Mouse (Mus musculus) midbrain, embryonic 15.5 days (tissue): ENCODE measurements around the gene C2cd6. TPM values are rescaled to one million over a fixed set of nuclear protein-coding genes. Genes with fewer than 3 reads are reported as not detected.

Experiments
- ATAC-seq: fragments of 200-750 bp; cut with Nextera tagmentation; replicated peaks from 2 replicates; pipeline ENCODE4 v1.8.0; 2017; ENCODE audit warnings: moderate TSS enrichment
- H3K27ac ChIP-seq: fragments of 300-500 bp; sonication (generic); 2 replicates; pipeline ENCODE4 v1.5.1; 2015; ENCODE audit warnings: mild to moderate bottlenecking, inconsistent platforms
- H3K27me3 ChIP-seq: fragments of 300-500 bp; sonication (generic); replicated peaks from 2 replicates; pipeline ENCODE4 v1.6.1; 2015; ENCODE audit warnings: inconsistent platforms
- H3K36me3 ChIP-seq: fragments of 300-500 bp; sonication (generic); replicated peaks from 2 replicates; pipeline ENCODE4 v1.6.1; 2015; ENCODE audit warnings: inconsistent platforms
- H3K4me1 ChIP-seq: fragments of 300-500 bp; sonication (generic); 2 replicates; pipeline ENCODE4 v1.6.1; 2015; ENCODE audit warnings: inconsistent platforms
- H3K4me2 ChIP-seq: fragments of 300-500 bp; sonication (generic); 2 replicates; pipeline ENCODE4 v1.6.1; 2015; ENCODE audit warnings: inconsistent platforms, mild to moderate bottlenecking, moderate library complexity
- H3K4me3 ChIP-seq: fragments of 300-500 bp; sonication (generic); 2 replicates; pipeline ENCODE4 v1.5.1; 2015; ENCODE audit warnings: mild to moderate bottlenecking, inconsistent platforms
- H3K9ac ChIP-seq: fragments of 300-500 bp; sonication (generic); 2 replicates; pipeline ENCODE4 v1.6.1; 2015; ENCODE audit warnings: mild to moderate bottlenecking, inconsistent platforms
- H3K9me3 ChIP-seq: fragments of 300-500 bp; sonication (generic); 2 replicates; pipeline ENCODE4 v1.6.1; 2016; ENCODE audit warnings: inconsistent platforms
- WGBS: fragments of 180-500 bp; shearing (Covaris S2); methylation state at CpG from one replicate; pipeline ENCODE4 v1.1.7; 2015; ENCODE audit warnings: mixed read lengths; 5-methylcytosine and 5-hydroxymethylcytosine counted together
- polyA plus RNA-seq: library from polyadenylated mRNA; unstranded; fragments of >200 nt; fragmentation: Nextera tagmentation; extraction: Ambion mirVana; gene quantifications from 2 replicates; pipeline ENCODE4 v1.2.1, GENCODE M21; 2015

C2cd6 gene
- 0.17 TPM in 1 of 2 replicates, not detected in the other for polyA plus RNA-seq

DNA sequence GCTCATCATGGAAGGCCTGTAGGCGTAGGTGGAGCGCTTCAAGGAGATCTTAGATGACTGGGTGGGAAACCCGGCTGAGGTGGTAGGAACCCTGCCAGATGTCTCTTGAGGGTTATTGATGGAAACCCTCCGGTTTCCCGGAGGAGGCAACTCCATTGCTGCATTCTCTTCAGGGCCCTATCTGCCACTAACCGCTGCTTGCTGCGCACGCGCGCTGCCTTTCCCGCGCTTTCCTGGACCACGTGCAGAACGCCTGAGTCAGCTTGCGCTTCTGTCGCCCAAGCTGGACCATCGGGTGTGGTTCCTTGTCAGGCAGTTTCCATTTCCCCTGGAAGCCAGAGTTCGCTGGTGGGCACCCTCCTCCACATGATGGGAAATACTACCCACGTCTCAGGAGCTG is at the start of gene C2cd6:
Gene C2cd6 (minus strand): TSS at position 196 of the 400 bp plus-strand sequence.
- H3K36me3 ChIP-seq = 0 out of 2 replicates have a peak, but pooled peaks cover 5% of the 10 kb centered on the region
- no peak for ATAC-seq
- 95% methylated on average over 19 of the region's 19 CpGs for WGBS

DNA sequence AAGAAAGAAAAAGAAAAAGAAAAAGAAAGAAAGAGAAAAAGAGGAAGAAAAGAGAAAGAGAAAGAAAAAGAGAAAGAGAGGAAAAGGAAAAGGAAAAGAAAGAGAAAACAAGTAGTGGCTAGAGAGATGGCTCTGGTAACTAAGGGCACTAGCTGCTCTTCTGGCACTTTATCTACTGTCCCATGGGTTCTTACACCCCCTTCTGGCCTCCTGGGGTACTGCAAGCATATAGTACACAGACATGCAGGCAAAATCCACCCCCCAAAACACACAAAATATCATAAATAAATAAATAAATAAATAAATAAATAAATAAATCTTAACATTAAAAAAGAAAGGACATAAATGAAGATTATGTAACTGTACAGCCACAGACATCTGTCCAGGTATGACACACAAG is 48.1 kb upstream of the C2cd6 start:
- no peak for ATAC-seq
- no peaks in the 10 kb centered on the region for H3K4me1 ChIP-seq
- no peak overlapping the region for H3K4me2 ChIP-seq
- H3K9me3 ChIP-seq = no peaks in the 10 kb centered on the region
- H3K9ac ChIP-seq = no peak overlapping the region
- no peaks in the 10 kb centered on the region for H3K27me3 ChIP-seq
- no peaks in the 10 kb centered on the region for H3K36me3 ChIP-seq
- no peak overlapping the region for H3K4me3 ChIP-seq
- H3K27ac ChIP-seq = no peak overlapping the region

More for the DNA sequence above, at the start of gene C2cd6:
- Histone ChIP-seq H3K9me3 (no peaks in the 10 kb centered on the region), H3K9ac (no peak within 1 kb of the TSS), H3K27ac (no peak within 1 kb of the TSS), H3K4me1 (no peaks in the 10 kb centered on the region), H3K27me3 (no peaks in the 10 kb centered on the region), H3K4me3 (no peak within 1 kb of the TSS), H3K4me2 (no peak within 1 kb of the TSS)

DNA sequence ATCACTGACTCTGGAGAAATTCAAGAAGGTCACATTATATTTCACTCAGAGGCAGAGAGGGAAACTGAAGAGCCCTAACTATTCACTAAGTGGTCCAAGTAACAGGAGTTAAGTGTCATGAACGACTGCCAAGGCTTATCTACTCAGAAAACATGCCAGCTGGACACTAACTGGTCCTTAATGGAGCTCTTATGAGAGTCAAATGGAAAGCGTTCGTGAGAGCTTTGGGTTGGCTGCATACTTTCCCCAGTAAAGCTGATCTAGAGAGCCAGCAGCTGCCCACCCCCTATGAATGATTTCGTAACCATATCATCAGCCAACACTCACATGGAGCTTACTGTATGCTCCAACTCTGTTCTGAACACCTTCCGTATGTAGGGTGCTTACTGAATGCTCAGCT is 39.7 kb upstream of the C2cd6 start:
- Histone ChIP-seq H3K9me3 (no peaks in the 10 kb centered on the region), H3K4me1 (no peaks in the 10 kb centered on the region), H3K4me3 (no peak overlapping the region), H3K36me3 (no peaks in the 10 kb centered on the region), H3K27me3 (no peaks in the 10 kb centered on the region), H3K4me2 (no peak overlapping the region), H3K27ac (no peak overlapping the region), H3K9ac (no peak overlapping the region)
- 80% methylated on average over 5 of the region's 5 CpGs for WGBS
- no peak for ATAC-seq

DNA sequence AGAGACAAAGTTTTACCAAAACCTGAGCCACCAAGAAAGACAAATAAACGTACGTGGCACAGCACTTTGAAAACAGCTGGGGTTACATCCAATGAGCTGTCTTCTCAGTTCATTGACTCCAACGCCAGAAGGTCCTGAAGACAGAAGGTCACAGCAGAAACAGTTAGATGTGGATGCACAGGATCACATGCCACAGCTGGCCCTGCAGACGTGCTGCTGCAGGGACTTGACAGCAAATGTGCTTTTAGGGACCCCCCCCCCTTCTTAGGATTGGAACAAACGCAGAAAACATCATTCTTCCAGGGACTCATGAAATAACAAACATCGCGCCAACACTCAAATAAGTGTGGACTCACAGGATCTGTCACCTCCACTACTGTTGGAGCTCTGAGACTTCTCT is 34.2 kb upstream of the C2cd6 start:
- ATAC-seq = no peak
- Histone ChIP-seq H3K9me3 (no peaks in the 10 kb centered on the region), H3K4me3 (no peak overlapping the region), H3K4me1 (no peaks in the 10 kb centered on the region), H3K27me3 (no peaks in the 10 kb centered on the region), H3K4me2 (no peak overlapping the region), H3K27ac (no peak overlapping the region), H3K9ac (no peak overlapping the region), H3K36me3 (no peaks in the 10 kb centered on the region)
- 80% methylated on average over 7 of the region's 7 CpGs for WGBS

DNA sequence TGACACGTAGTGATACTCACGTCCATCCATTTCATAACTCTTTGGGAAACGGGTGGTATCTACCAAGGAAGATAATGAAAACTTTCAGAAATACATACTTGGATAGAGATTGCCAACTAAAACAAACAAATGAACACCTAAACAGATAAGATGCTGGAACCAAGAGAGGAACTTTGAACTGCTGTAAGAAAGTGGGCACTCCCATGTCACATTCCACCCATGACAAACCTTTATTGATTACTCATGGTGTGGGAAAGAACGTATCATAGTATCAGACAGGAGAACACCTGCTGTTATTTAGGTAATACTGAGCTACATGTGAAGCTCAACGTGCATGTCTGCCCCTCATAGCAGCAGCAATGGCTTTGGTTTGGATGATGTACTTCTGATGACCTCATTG is 30.9 kb upstream of the C2cd6 start:
- no peak overlapping the region for H3K9ac ChIP-seq
- H3K36me3 ChIP-seq = no peaks in the 10 kb centered on the region
- H3K27ac ChIP-seq = no peak overlapping the region
- 83% methylated on average over 5 of the region's 5 CpGs for WGBS
- peaks cover 4% of the 10 kb centered on the region; the same call in 1 of the 2 replicates for H3K4me1 ChIP-seq
- H3K9me3 ChIP-seq = no peaks in the 10 kb centered on the region
- no peak overlapping the region for H3K4me3 ChIP-seq
- ATAC-seq = no peak
- no peak overlapping the region for H3K4me2 ChIP-seq
- H3K27me3 ChIP-seq = no peaks in the 10 kb centered on the region

DNA sequence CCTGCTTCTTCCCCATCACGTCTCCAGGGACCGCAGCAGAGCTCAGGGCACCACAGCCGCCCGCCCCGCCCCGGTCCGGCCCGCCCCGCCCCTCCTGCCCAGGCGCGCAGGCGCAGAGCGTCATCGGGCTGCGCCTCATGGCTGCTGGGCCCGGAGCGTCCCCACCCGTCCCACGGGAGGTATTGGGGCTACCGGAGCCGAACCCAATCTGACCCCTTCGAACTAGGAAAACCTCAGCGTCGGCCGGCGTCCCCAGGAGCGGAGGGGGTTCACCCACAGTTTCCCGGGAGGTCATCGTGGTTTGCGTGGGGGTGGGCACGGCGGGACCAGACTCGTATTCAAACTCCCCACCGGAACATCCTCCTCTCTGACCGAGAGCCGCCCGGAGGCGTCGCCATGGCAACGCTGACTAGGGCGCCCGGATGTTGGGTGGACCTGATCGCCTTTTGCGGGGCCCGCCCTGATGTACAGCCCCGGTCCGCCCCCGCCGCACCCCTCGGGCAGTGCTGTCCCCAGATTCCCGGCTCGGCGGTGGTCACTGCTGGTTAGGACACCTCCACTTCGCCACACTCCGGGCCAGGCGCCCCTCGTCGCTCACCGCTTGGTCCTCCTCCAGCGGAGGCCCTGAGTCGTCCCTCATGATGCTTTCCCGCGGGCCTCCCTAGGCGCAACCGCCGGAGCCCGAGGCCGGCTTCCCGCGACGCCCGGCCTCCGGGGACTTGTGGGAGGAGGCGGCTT is 25.2 kb upstream of the C2cd6 start, which contains the start of gene Tmem237:
Gene Tmem237 (minus strand): TSS at position 689 of the 738 bp plus-strand sequence.
- 1% methylated on average over 74 of the region's 74 CpGs for WGBS
- Histone ChIP-seq H3K36me3 (no peaks in the 10 kb centered on the region), H3K4me3 (peak within 1 kb of the TSS; percentile 94), H3K9ac (peak within 1 kb of the TSS; percentile 99), H3K4me1 (peaks cover 18% of the 10 kb centered on the region), H3K27ac (peak within 1 kb of the TSS; percentile 93), H3K27me3 (no peaks in the 10 kb centered on the region), H3K4me2 (peak within 1 kb of the TSS; percentile 93), H3K9me3 (no peaks in the 10 kb centered on the region)
- ATAC-seq = peak; percentile 99

DNA sequence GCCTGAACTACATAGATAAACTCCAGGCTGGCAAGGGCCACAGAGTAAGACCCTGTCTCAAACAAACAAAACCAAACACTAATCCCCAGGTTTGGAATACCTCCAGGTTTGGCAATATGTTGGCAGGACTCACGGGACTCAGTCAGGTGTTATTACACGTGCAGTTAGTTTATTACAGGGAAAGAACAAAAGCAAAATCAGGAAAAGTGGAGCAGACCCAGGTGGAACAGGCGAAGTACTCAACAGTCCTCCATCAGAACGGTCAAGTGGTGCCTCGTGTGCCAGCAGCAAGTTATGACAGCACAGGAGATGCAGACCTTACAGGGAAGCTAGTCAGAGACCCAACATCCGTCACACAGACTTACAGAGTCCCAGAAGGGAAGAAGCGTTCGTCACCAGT is 15.8 kb upstream of the C2cd6 start:
- Histone ChIP-seq H3K27me3 (no peaks in the 10 kb centered on the region), H3K4me3 (no peak overlapping the region), H3K9ac (no peak overlapping the region), H3K4me1 (no peaks in the 10 kb centered on the region), H3K36me3 (peaks cover 36% of the 10 kb centered on the region), H3K9me3 (no peaks in the 10 kb centered on the region), H3K4me2 (no peak overlapping the region), H3K27ac (no peak overlapping the region)
- WGBS = 89% methylated on average over 8 of the region's 8 CpGs
- no peak for ATAC-seq

DNA sequence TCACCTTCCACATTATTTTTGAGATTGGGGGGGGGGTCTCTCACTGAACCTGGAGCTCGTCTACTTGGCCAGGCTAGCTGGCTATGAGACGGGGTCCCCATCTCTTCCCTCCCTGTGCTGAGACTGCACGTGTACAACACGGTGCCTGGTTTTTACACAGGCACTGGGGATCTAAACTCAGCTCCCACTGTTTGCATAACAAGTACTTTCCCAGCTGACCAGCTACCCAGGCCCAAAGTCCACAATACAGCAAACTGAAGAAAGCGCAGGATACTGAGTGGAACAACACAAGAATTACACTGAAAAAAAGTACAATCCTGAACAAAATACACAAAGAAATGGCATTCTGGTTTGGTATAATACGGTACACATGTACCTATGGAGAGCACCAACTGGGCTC is 7.4 kb upstream of the C2cd6 start:
- no peaks in the 10 kb centered on the region for H3K4me1 ChIP-seq
- ATAC-seq = no peak
- H3K9me3 ChIP-seq = no peaks in the 10 kb centered on the region
- no peak overlapping the region for H3K4me2 ChIP-seq
- H3K27me3 ChIP-seq = no peaks in the 10 kb centered on the region
- H3K27ac ChIP-seq = no peak overlapping the region
- H3K9ac ChIP-seq = no peak overlapping the region
- H3K4me3 ChIP-seq = no peak overlapping the region
- H3K36me3 ChIP-seq = peaks cover 33% of the 10 kb centered on the region
- WGBS = 96% methylated on average over 6 of the region's 6 CpGs

DNA sequence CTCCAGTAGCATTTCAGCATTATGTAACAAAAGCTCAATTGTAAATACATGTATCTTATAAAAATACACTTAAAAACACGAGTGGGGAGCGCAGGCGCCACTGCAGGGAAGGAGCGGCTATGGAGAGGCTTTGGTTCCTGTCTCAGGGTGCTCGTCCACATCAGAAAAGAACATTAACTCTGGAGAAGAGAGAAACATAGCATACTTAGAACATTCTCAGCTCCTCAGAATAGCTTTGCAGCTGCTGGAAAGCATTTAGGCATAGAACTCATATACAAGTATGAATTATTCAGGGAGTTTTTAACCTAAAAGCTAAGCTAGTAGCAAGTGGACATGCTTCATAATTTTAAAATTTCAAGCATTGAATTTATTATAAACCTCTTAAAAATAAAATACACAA is 6.3 kb upstream of the C2cd6 start:
- no peaks in the 10 kb centered on the region for H3K27me3 ChIP-seq
- H3K4me1 ChIP-seq = no peaks in the 10 kb centered on the region
- peaks cover 25% of the 10 kb centered on the region for H3K36me3 ChIP-seq
- H3K4me3 ChIP-seq = no peak overlapping the region
- no peak overlapping the region for H3K9ac ChIP-seq
- H3K4me2 ChIP-seq = no peak overlapping the region
- no peak overlapping the region for H3K27ac ChIP-seq
- 92% methylated on average over 5 of the region's 5 CpGs for WGBS
- no peak for ATAC-seq
- no peaks in the 10 kb centered on the region for H3K9me3 ChIP-seq

DNA sequence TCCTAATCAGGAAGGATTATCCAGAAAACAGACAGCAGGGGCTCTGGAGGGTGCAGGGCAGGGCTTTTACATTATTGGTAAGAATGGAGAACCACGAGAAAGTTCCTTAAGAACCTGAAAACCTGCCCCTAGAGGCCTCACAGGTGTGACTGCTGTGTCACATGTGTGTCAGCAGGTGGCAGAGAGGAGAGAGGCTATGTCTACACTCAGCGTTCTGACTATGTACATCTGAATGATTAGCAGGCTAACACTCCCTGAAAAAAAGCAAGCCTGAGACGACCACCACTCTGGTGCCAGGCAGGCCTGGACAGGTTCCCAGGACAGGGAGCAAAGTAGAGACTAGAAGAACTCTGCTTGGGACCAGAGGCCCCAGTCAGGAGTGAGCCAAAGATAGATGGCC is 23.8 kb downstream of the C2cd6 start:
- Histone ChIP-seq H3K27me3 (no peaks in the 10 kb centered on the region), H3K4me3 (no peak overlapping the region), H3K4me1 (no peaks in the 10 kb centered on the region), H3K9ac (no peak overlapping the region), H3K27ac (no peak overlapping the region), H3K36me3 (no peaks in the 10 kb centered on the region), H3K4me2 (no peak overlapping the region), H3K9me3 (no peaks in the 10 kb centered on the region)
- WGBS = 43% methylated on average over 3 of the region's 3 CpGs
- ATAC-seq = no peak

DNA sequence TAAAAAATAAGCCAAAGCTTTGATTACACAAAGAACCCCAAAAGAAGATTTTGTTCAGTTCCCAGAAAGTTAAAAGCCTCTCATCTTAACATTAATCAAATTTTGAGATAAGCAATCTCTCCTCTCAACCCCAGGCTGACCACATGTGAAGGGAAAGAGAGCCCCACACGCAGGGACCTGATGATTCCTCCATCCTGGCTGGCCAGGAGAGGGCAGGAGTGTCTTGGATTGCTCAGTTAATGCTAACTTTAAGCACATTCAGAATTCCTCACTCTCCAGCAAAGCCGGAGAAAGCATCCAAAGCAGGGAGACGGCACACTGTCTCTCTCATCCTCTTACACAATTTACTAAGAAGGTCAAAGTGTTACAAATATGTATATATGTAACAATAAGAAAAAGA is 26.7 kb downstream of the C2cd6 start:
- Histone ChIP-seq H3K4me2 (no peak overlapping the region), H3K9me3 (no peaks in the 10 kb centered on the region), H3K4me3 (no peak overlapping the region), H3K9ac (no peak overlapping the region), H3K27me3 (no peaks in the 10 kb centered on the region), H3K36me3 (no peaks in the 10 kb centered on the region), H3K4me1 (no peaks in the 10 kb centered on the region), H3K27ac (no peak overlapping the region)
- 8% methylated on average over 3 of the region's 3 CpGs for WGBS
- no peak for ATAC-seq

DNA sequence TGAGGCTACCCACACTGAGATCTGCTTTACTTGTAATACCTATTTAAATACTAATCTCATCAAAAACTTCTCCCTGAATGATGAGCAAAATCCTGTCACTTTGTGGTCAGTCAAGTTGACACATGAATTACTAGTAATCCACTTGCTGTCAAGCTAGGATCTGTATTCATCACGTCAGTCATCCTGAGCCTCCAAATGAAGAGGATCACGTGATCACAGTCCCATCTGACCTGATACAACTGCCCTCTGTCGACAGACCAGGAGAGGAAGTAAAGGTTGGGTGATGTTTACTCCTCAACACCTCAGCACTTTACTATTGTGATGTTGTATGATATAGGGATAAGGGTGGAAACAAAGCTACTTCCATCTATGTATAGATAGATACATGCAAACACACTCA is 31.0 kb downstream of the C2cd6 start:
- 47% methylated on average over 3 of the region's 3 CpGs for WGBS
- no peak for ATAC-seq

DNA sequence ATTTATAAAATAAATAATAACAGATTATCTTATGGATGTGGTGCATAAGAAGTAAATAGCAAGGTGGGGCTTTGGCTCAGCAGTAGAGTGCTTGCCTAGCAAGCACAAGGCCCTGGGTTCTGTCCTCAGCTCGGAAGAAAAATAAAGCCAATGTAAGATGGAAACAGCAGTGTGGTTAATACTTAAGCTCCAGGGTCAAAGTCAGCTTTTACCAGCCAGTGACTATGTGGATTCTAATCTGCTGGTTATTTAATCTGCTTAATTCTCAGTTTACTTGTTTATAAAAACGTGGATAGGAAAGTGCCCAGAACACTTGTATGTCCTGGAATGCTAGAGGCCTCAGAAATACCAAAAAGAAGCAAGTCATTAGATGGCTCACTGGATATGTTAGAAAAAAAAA is 37.7 kb downstream of the C2cd6 start:
- Histone ChIP-seq H3K4me2 (no peak overlapping the region), H3K9ac (no peak overlapping the region), H3K4me1 (no peaks in the 10 kb centered on the region), H3K9me3 (no peaks in the 10 kb centered on the region), H3K27ac (no peak overlapping the region), H3K4me3 (no peak overlapping the region), H3K27me3 (no peaks in the 10 kb centered on the region), H3K36me3 (no peaks in the 10 kb centered on the region)
- ATAC-seq = no peak
- WGBS = 72% methylated on average over 2 of the region's 2 CpGs

More for the DNA sequence above, 31.0 kb downstream of the C2cd6 start:
- H3K9me3 ChIP-seq = no peaks in the 10 kb centered on the region
- no peak overlapping the region for H3K4me2 ChIP-seq
- no peak overlapping the region for H3K9ac ChIP-seq
- H3K4me3 ChIP-seq = no peak overlapping the region
- no peaks in the 10 kb centered on the region for H3K4me1 ChIP-seq
- no peaks in the 10 kb centered on the region for H3K36me3 ChIP-seq
- H3K27ac ChIP-seq = no peak overlapping the region
- H3K27me3 ChIP-seq = no peaks in the 10 kb centered on the region
